Mouse (Mus musculus) ES-E14 (cell line): ENCODE measurements at regions not wholly inside any gene's neighbourhood (a gene's known extent, or its start where the extent isn't known, plus 50 kb on each side); places are given as distances from the start of the nearest gene placed in this dataset.

Source experiments
- DNase-seq: peaks from one replicate; pipeline ENCODE4 v3.0.0-alpha.2; 2013; ENCODE audit warnings: low read depth, low spot score
- H3K27ac ChIP-seq: 2 replicates; pipeline ENCODE4 v1.5.1; 2012; ENCODE audit warnings: low read depth, mild to moderate bottlenecking, low read length, moderate library complexity, mixed read lengths; ENCODE audit not compliant: poor library complexity, insufficient read depth, severe bottlenecking
- H3K36me3 ChIP-seq: 2 replicates; pipeline ENCODE4 v1.6.1; 2012; ENCODE audit warnings: mild to moderate bottlenecking, low read length, moderate library complexity, mixed read lengths; ENCODE audit not compliant: control insufficient read depth, poor library complexity, insufficient read depth, severe bottlenecking
- H3K4me1 ChIP-seq, 2 experiments: fragments of 150-350 bp in 1 of 2; sonication (generic) in 1 of 2; 2 replicates each; pipeline ENCODE4 v1.6.1; 2012; ENCODE audit warnings: low read length in 2 of 2, mild to moderate bottlenecking in 1 of 2, mixed read lengths in 1 of 2; ENCODE audit not compliant: control insufficient read depth in 2 of 2, insufficient read depth in 2 of 2, poor library complexity in 1 of 2
- H3K4me3 ChIP-seq, 2 experiments: fragments of 150-350 bp in 1 of 2; sonication (generic) in 1 of 2; 2 replicates each; pipeline ENCODE4 v1.5.1; 2012; ENCODE audit warnings: low read length in 2 of 2, low read depth in 1 of 2, mild to moderate bottlenecking in 1 of 2, mixed read lengths in 1 of 2; ENCODE audit not compliant: insufficient read depth in 1 of 2, poor library complexity in 1 of 2, severe bottlenecking in 1 of 2
- H3K9ac ChIP-seq: 2 replicates; pipeline ENCODE4 v1.6.1; 2012; ENCODE audit warnings: low read depth, mild to moderate bottlenecking, low read length, mixed read lengths; ENCODE audit not compliant: poor library complexity, insufficient read depth, severe bottlenecking
- H3K9me3 ChIP-seq: fragments of 150-350 bp; sonication (generic); 2 replicates; pipeline ENCODE4 v1.6.1; 2012; ENCODE audit warnings: low read depth, mild to moderate bottlenecking, low read length; ENCODE audit not compliant: control insufficient read depth, insufficient read depth
- CHD2 ChIP-seq: IDR thresholded peaks from 2 replicates; pipeline ENCODE4 v1.6.1; 2014; ENCODE audit warnings: mild to moderate bottlenecking, low read depth, low read length, inconsistent platforms
- HCFC1 ChIP-seq: IDR thresholded peaks from 2 replicates; pipeline ENCODE4 v1.6.1; 2012; ENCODE audit warnings: low read length, inconsistent platforms, borderline replicate concordance; ENCODE audit not compliant: insufficient read depth
- MAFK ChIP-seq: IDR thresholded peaks from 2 replicates; pipeline ENCODE4 v1.6.1; 2014; ENCODE audit warnings: mild to moderate bottlenecking, low read depth, low read length, inconsistent platforms; ENCODE audit not compliant: insufficient read depth
- ZC3H11A ChIP-seq: IDR thresholded peaks from 2 replicates; pipeline ENCODE4 v1.6.1; 2012; ENCODE audit warnings: low read depth, mild to moderate bottlenecking, inconsistent platforms, low read length, borderline replicate concordance
- ZNF384 ChIP-seq: IDR thresholded peaks from 2 replicates; pipeline ENCODE4 v1.6.1; 2012; ENCODE audit warnings: low read depth, low read length, inconsistent platforms
- in situ Hi-C, 2 experiments: fragments of 600-800 bp; cut with MboI; formaldehyde crosslinking; loops; one replicate each; pipeline ENCODE4 v1.15.1; 2025; ENCODE audit warnings: low sequenced_read_pairs in 2 of 2, inconsistent platforms in 1 of 2; ENCODE audit not compliant: unreplicated experiment in 2 of 2

DNA sequence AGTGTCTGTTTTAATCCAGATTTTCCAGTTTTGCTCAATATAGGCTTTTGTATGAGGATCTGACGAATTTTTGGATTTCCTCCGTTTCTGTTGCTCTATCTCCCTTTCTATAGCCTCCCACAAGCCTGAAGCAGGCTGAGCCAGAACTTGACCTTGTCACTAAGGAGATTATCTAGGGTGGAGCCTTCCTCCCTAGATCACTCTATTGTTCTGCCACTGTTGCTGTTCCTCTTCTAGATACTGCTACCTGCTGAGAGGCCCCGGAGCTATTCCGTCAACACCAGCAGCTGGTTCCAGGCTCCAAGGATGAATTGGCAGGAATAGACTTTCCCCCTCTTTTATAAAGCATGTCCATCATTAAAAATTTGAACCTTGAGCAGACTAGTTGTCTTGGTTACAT, 644.7 kb upstream of the Chrm3 start:
- TF ChIP-seq HCFC1 (no peak), CHD2 (peak; percentile 51; the same call in 1 of the 2 replicates), MAFK (no peak)
- in situ Hi-C loops = no loop called here

DNA sequence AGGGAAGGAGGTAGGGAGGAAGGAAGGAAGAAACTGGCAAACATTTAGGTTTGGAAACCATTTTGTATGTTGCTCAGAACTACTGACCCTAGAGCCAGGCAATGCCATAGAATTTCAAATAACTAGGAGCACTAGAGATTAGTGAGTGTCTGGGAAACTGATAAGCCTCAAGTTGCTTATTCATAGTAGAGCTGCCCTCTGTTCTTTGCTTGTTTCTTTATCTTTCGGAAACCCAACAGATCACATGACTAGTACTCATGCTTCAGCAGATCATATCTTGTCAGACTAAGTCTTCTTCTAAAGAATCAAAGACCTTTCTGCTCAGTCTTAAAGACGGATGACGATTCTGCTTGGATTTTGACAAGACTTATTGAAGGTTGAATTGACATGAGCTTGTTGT, 630.5 kb upstream of the Chrm3 start:
- DNase-seq = no peak
- no peak for TF ChIP-seq ZC3H11A
- TF ChIP-seq CHD2 = no peak
- no peak for TF ChIP-seq HCFC1
- TF ChIP-seq MAFK = no peak
- no peak for TF ChIP-seq ZNF384
- no peaks in the 10 kb centered on the region for H3K9me3 ChIP-seq
- H3K4me1 ChIP-seq = no peaks in the 10 kb centered on the region
- H3K36me3 ChIP-seq = no peaks in the 10 kb centered on the region
- in situ Hi-C loops = no loop called here
- no peak overlapping the region for H3K9ac ChIP-seq
- H3K27ac ChIP-seq = no peak overlapping the region
- H3K4me3 ChIP-seq = no peak overlapping the region

More for the DNA sequence above, 644.7 kb upstream of the Chrm3 start:
- Histone ChIP-seq H3K27ac (peak overlapping the region; percentile 96), H3K4me1 (peaks cover 0 to 4% of the 10 kb centered on the region in 2 experiments; a peak in 2 of 4 replicates), H3K9ac (no peak overlapping the region), H3K9me3 (no peaks in the 10 kb centered on the region), H3K4me3 (peak overlapping the region in 1 of 2 experiments; percentile 5; a peak in 1 of 4 replicates), H3K36me3 (no peaks in the 10 kb centered on the region; the same call in 1 of the 2 replicates)
- DNase-seq = peak; percentile 60

DNA sequence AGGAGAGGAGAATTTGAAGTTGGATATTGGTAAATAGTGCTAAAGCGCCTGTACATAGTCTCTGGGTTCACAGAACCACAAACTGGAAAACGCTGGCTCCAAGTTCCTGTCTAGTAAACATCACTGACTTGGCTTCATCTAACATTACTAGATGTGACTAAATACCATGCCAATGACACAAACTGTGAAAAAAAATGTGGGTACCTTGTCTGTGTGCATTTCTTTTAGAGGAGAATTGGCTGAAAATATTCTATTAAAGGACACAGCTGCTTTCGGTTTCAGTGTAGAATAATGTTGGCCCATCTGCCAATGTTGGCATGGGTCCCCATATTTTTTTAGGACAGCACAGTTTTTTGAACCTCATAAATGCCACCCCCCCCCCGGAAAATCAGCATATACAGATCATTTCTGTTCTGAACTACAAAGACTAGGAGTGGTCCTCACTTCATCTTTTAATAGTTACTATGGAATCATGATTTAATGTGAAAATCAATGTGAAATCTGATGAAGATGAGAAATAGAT, 629.9 kb upstream of the Chrm3 start:
- in situ Hi-C loops = no loop called here

DNA sequence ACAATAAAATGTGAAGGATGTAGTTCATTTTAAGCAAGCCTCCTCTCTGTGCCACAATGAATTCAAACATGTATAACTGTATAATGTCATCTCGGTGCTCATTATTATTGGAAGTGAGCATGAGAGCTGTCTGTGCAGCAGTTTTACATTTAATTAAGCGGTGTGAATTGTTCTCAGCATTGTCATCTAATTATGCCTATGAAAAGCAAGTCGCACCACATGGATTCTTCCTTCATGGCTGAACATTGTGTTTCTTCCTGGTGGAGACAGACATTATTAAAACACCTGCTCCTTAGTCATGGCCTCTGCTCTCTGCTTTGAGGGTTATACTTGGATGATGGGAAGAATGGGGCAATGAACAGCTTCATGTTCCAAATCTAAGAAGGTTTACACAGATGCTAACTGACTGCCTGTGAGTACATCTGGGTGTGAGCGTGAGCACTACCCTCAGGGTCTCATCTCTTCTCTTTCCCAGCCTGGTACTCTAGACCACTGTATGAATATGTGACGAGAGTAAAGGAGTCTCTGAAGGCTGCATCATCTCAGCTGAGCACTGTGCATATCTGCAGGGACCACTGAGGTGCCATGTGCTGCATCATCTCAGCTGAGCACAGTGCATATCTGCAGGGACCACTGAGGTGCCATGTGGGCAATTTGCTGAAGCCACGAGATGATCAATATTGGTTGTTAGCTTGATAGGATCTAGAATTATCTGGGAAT, 628.6 kb upstream of the Chrm3 start:
- H3K27ac ChIP-seq = no peak overlapping the region
- H3K36me3 ChIP-seq = no peaks in the 10 kb centered on the region
- H3K4me3 ChIP-seq = no peak overlapping the region
- H3K9ac ChIP-seq = no peak overlapping the region
- in situ Hi-C loops = no loop called here
- DNase-seq = no peak
- no peaks in the 10 kb centered on the region for H3K9me3 ChIP-seq
- H3K4me1 ChIP-seq = no peaks in the 10 kb centered on the region
- TF ChIP-seq CHD2 (no peak), MAFK (no peak), HCFC1 (no peak), ZNF384 (no peak), ZC3H11A (no peak)

More for the DNA sequence above, 629.9 kb upstream of the Chrm3 start:
- Histone ChIP-seq H3K4me1 (no peaks in the 10 kb centered on the region), H3K9me3 (no peaks in the 10 kb centered on the region), H3K4me3 (no peak overlapping the region), H3K27ac (no peak overlapping the region), H3K36me3 (no peaks in the 10 kb centered on the region), H3K9ac (no peak overlapping the region)
- TF ChIP-seq MAFK (no peak), HCFC1 (no peak), ZC3H11A (no peak), CHD2 (no peak), ZNF384 (no peak)
- no peak for DNase-seq
